Comparison of ENCODE assay signal across 14 mouse cellular contexts in genomic region chr8:72835863-72836262, GRCm38 (mm10).
DNase-seq lines count a peak whose midpoint lies in the region; ATAC-seq and TF ChIP-seq lines count a peak whose summit lies in the region.
"Had no signal": no experiment of that assay in that cellular context is flagged by ENCODE, and none has a peak within 500 bp of the region (broad histone marks: within the 10 kb centered on the region; RNA-seq: fewer than 3 reads in every experiment).

No protein-coding gene starts in this region.

- H3K9ac ChIP-seq in kidney, postnatal 0 days (ENCODE audit: low read depth, low read length), result no peak overlapping the region
- H3K9ac ChIP-seq: liver, embryonic 13.5 days; stomach, embryonic 15.5 days had no signal

- no peaks in the 10 kb centered on the region for H3K36me3 ChIP-seq in kidney, postnatal 0 days (ENCODE audit: insufficient read depth, low read length)
- H3K36me3 ChIP-seq: liver, embryonic 13.5 days; stomach, embryonic 15.5 days had no signal

- 0 out of 2 replicates have a peak, but pooled peaks have one; percentile 21 for ATAC-seq in kidney, postnatal 0 days (replicated peaks; ENCODE audit: low FRiP score, low read depth)
- ATAC-seq in granulocyte monocyte progenitor cell, adult 5-6 weeks (replicated peaks; ENCODE audit: poor library complexity, severe bottlenecking), result peak; percentile 85
- ATAC-seq: CD4-positive, CD25-positive, alpha-beta regulatory T cell, adult 4 months had no signal

- H3K27me3 ChIP-seq in kidney, postnatal 0 days (ENCODE audit: insufficient read depth, low read length), result no peaks in the 10 kb centered on the region
- H3K27me3 ChIP-seq: liver, embryonic 13.5 days; stomach, embryonic 15.5 days had no signal

- H3K4me3 ChIP-seq in kidney, postnatal 0 days (replicated peaks; ENCODE audit: low read depth, low read length), result no peak overlapping the region
- H3K4me3 ChIP-seq: layer of hippocampus, adult 2 months; liver, embryonic 13.5 days; stomach, embryonic 15.5 days had no signal

- no peak overlapping the region for H3K4me2 ChIP-seq in kidney, postnatal 0 days (ENCODE audit: low read length)
- H3K4me2 ChIP-seq: liver, embryonic 13.5 days; stomach, embryonic 15.5 days had no signal

- H3K4me1 ChIP-seq in kidney, postnatal 0 days (replicated peaks; ENCODE audit: insufficient read depth, low read length), result no peaks in the 10 kb centered on the region
- H3K4me1 ChIP-seq: liver, embryonic 13.5 days; stomach, embryonic 15.5 days had no signal

- no peak overlapping the region for H3K27ac ChIP-seq in kidney, postnatal 0 days
- H3K27ac ChIP-seq: layer of hippocampus, adult 2 months; liver, embryonic 13.5 days; stomach, embryonic 15.5 days had no signal

- WGBS in kidney, postnatal 0 days, result 74% methylated on average over 4 of the region's 4 CpGs

- H3K9me3 ChIP-seq in kidney, postnatal 0 days (replicated peaks; ENCODE audit: low read length), result no peaks in the 10 kb centered on the region
- H3K9me3 ChIP-seq: liver, embryonic 13.5 days; stomach, embryonic 15.5 days had no signal

- DNase-seq in kidney, postnatal 0 days (ENCODE audit: low spot score), result no peak
- no peak for DNase-seq in kidney, postnatal 36 days
- peak; percentile 5 for DNase-seq in retina, postnatal 1 day
- DNase-seq in retina, embryonic 14.5 days (ENCODE audit: low spot score), result no peak
- DNase-seq in right cerebral cortex, postnatal 4 days, result no peak
- no peak for DNase-seq in layer of hippocampus, adult 8-10 months (ENCODE audit: low spot score in 2 of 2)
- DNase-seq: adrenal gland, adult 2 months; cerebellum, postnatal 14 days; left cerebral cortex, postnatal 4 days; liver, embryonic 13.5 days had no signal

- no peak for TF ChIP-seq CTCF in kidney, postnatal 0 days (IDR thresholded peaks at IDR 0.05; ENCODE audit: low read depth)
